Mouse (Mus musculus) layer of hippocampus, postnatal 14 days (tissue): ENCODE results near the gene Mrpl36. TPM values are rescaled to one million over a fixed set of nuclear protein-coding genes. Genes with fewer than 3 reads are reported as not detected.

Experiments used
- DNase-seq, 2 experiments: peaks; one replicate each; pipeline ENCODE4 v3.0.0; 2021 to 2022; ENCODE audit warnings: low spot score in 2 of 2, mixed read lengths in 1 of 2
- total RNA-seq, 2 experiments: library from RNA; stranded (reverse); gene quantifications; 2 replicates each; pipeline ENCODE4 v1.2.3; 2021

The Mrpl36 gene
- total RNA-seq, 2 experiments from 2014 or later = 34.3 to 38.2 TPM

DNA sequence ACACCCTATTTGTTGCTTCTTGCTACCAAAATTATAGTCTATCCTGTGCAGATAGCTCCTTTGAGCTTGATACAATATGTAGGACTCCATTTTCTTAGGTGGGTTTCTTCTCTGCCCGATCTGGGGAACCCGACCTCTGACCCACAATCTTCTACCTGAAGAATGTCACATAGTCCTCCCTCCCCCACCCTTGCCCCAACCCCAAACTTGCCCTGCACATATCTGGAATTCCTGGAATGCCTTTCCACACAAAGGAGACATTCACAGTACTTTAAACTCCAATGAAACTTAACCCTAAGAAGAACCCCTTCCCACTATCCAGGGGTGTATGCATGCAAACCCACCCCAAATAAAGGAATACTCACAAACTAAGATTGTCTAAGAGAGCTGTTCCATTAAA lies 17.8 kb downstream of the Mrpl36 start:
- no peak for DNase-seq

DNA sequence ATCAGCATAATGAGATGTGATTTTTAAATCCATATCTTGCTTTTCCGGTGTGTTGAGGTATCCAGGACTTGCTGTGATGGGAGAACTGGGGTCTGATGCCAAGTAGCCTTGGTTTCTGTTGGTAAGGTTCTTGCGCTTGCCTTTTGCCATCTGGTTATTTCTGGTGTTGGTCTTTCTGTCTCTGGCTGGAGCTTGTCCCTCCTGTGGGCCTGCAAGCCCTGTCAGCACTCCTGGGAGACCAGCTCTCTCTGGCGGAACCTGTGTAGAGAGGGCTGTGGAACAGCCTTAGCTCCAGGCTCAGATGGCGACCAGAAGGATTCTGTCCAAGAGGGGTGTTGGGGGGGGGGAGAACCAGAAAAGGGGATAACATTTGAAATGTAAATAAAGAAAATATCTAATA lies 18.4 kb downstream of the Mrpl36 start:
- no peak for DNase-seq

DNA sequence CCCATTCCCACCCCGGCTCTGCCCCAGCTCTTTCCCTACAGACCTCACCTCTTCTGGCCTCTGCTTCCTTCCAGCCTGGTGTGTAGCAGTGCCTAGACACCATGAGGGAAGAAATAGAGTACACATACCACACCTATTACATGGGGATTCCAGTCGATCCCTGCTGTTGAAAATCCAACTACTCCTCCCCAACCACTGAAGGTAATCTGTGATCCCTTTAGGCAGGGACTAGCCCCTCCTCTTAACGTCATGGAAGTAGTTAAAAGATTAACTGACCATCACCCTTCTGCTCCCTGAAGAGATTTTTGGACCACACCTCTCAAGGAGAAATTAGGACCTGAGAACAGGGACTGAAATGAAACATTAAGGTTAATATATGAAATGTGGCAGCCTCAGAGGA lies 18.9 kb downstream of the Mrpl36 start:
- no peak for DNase-seq

DNA sequence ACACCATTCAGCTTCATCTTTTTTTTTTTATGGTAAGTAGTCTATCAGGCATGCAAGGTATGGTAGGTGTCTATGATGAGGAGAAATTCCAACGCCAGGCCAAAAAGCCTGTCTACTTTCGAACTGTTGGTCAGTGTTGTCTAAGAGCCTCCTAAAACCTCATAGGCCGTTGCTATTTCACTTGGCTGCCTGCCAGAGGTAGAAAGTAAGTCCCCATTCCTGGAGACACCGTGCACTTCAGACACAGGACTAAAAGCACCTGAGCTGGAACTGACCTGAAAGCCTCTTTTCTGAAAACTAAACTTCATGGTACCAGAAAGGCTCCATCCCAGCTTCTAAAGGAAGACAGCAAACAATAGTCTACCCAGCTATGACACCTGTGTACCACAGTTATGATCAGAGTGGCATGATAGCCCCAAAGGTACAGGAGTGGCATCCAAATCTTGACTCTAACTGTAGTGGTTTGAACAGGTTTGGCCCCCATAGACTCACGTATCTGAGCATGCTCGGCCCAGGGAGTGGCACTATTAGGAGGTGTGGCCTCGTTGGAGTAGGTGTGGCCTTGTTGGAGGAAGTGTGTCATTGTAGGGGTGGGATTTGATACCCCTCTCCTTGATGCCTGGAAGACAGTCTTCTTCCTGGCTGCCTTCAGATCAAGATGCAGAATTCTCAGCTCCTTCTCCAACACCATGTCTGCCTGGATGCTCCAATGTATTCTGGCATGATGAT lies 19.8 kb downstream of the Mrpl36 start:
- no peak for DNase-seq

DNA sequence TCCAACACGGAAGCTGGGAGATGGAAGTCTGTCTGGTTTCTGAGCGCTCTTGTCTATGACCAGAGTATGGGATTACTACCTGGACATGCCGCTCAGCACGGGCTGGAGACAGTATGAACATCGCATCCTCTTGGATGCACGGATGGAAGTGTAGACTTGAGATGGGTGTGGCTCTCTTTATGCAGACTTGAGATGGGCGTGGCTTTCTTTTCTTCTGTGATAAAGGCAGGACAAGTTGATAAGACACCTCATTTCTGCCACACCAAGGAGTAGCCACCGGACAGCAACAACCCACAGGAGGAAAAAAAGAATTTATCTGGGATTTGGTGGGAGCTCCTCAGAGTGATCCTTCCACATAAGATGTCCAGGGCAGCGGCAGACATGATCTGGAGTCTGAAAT lies 22.4 kb downstream of the Mrpl36 start:
- DNase-seq = no peak

DNA sequence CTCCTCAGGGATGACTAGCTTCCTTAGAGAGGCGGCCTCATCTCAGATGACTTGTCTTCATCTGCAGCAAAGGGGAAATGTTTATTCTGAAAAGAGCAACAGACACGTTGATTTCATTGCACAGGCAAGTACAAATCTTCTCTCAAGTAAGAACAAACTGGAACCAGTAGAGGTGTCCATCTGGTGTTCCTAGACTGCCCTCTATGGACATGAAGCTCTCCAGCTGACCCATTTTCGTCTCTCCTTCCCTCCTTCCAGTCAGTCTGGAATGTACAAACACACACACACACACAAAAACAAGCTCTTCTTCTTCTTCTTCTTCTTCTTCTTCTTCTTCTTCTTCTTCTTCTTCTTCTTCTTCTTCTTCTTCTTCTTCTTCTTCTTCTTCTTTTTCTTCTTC lies 23.6 kb downstream of the Mrpl36 start:
- DNase-seq = no peak

DNA sequence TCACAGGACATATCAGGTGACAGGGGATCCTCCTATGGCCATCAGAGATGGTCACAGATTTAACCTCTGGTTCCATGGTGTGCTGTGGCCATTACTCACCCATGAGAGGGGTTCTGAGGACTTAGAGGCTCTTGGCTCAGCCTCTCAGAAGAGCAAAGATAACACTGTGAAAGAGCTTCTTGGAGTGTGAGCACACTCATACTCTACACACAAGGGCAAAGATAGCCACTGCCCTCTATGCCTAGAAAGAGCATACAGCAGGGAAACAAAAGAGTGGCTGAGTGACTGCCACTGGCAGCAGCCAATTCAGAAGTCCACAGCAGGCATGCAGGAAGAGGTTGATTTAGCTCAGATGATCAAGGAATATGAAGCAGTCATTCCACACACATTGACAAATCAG lies 24.2 kb downstream of the Mrpl36 start:
- DNase-seq = no peak

DNA sequence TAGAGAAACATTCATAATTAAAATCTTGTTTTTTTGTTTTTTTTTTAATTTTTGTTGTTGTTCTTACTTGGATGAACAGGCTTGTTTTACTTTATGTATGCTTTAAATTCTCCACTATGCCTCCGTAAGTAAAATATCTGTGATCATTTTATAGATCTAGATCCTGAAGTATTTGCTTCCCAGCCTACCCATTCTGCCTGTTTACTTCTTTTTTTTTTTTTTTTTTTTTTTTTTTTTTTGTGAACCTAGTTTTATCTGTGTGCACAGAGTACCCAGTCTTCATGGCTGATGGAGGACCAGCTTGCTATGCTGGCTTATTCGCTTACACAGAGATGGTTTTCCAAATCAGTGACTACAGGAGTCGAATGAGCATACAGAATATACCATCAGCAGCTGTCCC lies 28.8 kb downstream of the Mrpl36 start:
- DNase-seq = no peak

DNA sequence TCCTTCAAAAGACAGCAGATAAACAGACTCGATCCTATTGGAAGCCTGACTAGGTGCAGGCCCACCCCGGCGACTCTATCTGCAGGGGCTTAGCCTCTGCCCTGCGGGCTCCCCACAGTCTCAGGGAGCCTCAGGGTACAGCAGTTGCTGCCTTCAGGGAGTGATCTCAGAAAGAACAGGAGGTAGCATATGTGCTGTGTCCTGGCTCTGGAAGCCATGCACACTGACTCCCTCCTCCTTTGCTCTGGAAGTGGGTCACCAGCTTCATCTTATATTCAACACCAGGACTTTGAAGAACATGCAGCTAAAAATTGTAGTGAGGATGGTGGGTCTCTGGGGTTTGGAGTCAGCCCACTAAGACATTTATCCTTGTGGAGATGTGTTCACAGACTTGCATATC lies 45.1 kb downstream of the Mrpl36 start:
- DNase-seq = no peak

DNA sequence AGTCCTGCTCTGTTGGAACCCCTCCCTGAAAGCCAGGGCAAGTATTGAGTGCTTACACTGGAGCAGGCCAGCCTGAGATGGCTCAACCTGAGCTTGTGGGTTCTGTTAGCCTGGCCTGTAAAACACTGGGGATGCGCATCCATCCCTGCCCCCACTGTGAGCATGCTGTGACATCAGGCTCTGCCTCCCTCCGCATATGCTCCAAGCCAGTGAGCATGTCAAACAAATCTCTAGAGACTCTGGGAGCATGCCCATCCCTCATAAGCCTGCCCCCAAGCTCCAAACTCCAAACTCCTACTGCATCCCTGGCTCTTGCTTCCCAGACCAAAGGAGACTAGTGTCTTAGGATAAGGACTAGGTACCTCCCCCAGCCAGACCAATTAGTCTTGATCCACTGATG lies 46.3 kb downstream of the Mrpl36 start:
- peak in 1 of 2 experiments; percentile 3 for DNase-seq

DNA sequence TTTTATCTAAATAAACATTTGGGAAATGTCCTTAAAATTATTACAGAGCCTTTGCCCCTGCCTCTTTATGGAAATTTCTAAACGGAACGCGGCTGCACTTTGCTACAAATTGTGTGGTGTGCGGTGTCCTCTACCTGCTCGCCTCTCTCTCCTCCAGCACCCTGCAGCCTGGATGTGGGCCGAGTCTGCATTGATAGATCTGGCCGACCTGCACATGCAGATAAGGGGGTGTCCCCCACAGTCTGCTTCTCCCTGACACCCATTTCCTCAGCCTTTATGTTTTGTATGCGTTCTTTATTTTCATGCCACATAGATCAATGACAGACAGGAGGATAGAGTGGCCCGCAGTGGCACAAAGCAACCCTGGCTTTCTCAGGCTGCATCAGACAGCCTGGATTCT lies 49.3 kb downstream of the Mrpl36 start:
- DNase-seq = no peak

Other genes with a start within 250 kb of the Mrpl36 start
- gene Irx4, start 68.0 kb upstream of the Mrpl36 start, total RNA-seq = not detected
- 100 to 1,000 TPM; 178 to 180 TPM for gene Ndufs6, start within 50 bp of the Mrpl36 start, total RNA-seq
- 10 to 100 TPM; 53.9 to 56.5 TPM for gene Lpcat1, start 138.7 kb downstream of the Mrpl36 start, total RNA-seq
- under 1 TPM; 0.16 to 0.29 TPM for gene Slc6a3, start 208.2 kb downstream of the Mrpl36 start, total RNA-seq